Mouse (Mus musculus) embryo, embryonic 10.5 days (tissue): ENCODE results near the gene Ube2o.

Experiments used
- DNase-seq: peaks from one replicate; pipeline ENCODE4 v3.0.0-alpha.2; 2015; ENCODE audit warnings: low spot score

Ube2o gene

GRCm38 (mm10) chr11:116580711-116581375, 404 bp downstream of the Ube2o start:
- DNase-seq: peak; percentile 54

- no peak for DNase-seq
Measured at GRCm38 (mm10) chr11:116580031-116580652, 1.1 kb downstream of the Ube2o start.

GRCm38 (mm10) chr11:116579280-116579679, 2.0 kb downstream of the Ube2o start:
- no peak for DNase-seq

- DNase-seq: no peak
Measured at GRCm38 (mm10) chr11:116575396-116575795, 5.9 kb downstream of the Ube2o start.

GRCm38 (mm10) chr11:116574982-116575381, 6.3 kb downstream of the Ube2o start:
- no peak for DNase-seq

GRCm38 (mm10) chr11:116574486-116574885, 6.8 kb downstream of the Ube2o start:
- no peak for DNase-seq

- no peak for DNase-seq
Measured at GRCm38 (mm10) chr11:116572756-116573543, 8.3 kb downstream of the Ube2o start.

GRCm38 (mm10) chr11:116571767-116572679, 9.2 kb downstream of the Ube2o start:
- no peak for DNase-seq

- DNase-seq: no peak
Measured at GRCm38 (mm10) chr11:116570821-116571220, 10.4 kb downstream of the Ube2o start.

- DNase-seq: no peak
Measured at GRCm38 (mm10) chr11:116567531-116567930, 13.7 kb downstream of the Ube2o start.

- DNase-seq: no peak
Measured at GRCm38 (mm10) chr11:116565283-116566041, 15.8 kb downstream of the Ube2o start.

GRCm38 (mm10) chr11:116556308-116556707, 24.9 kb downstream of the Ube2o start:
- no peak for DNase-seq

GRCm38 (mm10) chr11:116555572-116555971, 25.7 kb downstream of the Ube2o start:
- no peak for DNase-seq

- peak; percentile 83 for DNase-seq
Measured at GRCm38 (mm10) chr11:116554171-116554878, 26.9 kb downstream of the Ube2o start.

- no peak for DNase-seq
Measured at GRCm38 (mm10) chr11:116552194-116552593, 29.1 kb downstream of the Ube2o start.

GRCm38 (mm10) chr11:116550748-116551147, 30.5 kb downstream of the Ube2o start:
- no peak for DNase-seq

- no peak for DNase-seq
Measured at GRCm38 (mm10) chr11:116549273-116550038, 31.8 kb downstream of the Ube2o start.

GRCm38 (mm10) chr11:116548780-116549179, 32.5 kb downstream of the Ube2o start:
- DNase-seq: no peak

GRCm38 (mm10) chr11:116547296-116548060, 33.8 kb downstream of the Ube2o start:
- DNase-seq: no peak
